Mouse (Mus musculus) layer of hippocampus, postnatal 36 days (tissue): ENCODE results near the gene Hectd1. TPM values are rescaled to one million over a fixed set of nuclear protein-coding genes. Genes with fewer than 3 reads are reported as not detected.

Experiments
- DNase-seq, 2 experiments: peaks; one replicate each; pipeline ENCODE4 v3.0.0; 2022
- total RNA-seq, 2 experiments: library from RNA; stranded (reverse); gene quantifications; 2 replicates each; pipeline ENCODE4 v1.2.3; 2021

Hectd1 gene
- total RNA-seq, result 10 to 100 TPM; 84.0 to 85.7 TPM

DNA sequence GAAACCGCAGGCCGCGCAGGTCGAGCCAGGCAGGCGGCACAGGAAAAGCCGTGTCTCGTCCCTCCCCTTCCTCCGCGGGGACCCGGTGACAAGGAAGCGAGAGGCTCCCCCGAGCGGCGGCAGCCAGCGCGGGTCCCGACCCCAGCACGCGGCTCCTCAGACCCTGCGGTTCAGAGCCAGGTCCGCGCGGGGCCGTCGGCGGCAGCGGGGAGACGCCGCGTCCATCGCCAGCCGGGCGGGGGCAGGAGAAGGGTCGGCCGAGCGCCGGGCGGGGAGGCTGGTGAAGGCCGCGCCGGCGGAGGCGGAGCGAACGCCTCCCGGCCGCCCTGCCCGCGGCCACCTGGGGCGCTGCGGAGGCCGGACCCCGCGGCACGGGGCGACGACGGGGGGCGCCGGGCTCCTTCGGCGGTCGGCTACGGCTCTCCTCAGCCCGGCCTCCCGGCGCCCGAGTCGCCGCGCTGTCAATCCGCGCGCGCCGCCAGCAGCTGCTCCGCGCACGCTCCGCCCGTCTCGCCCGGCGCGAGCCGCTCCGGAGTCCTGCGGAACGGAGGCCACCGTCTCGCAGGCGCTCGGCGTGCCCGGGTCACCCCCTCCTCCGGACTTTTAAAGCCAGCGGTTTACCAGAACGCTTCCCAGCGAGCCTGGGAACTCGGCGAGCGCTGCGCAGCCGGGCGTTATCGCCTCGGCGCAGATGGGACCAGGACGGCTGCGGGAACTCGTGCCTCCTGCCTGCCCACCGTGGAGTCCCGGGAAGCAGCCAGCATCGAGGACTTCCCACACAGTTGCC, at the start of gene Hectd1:
TSS of gene Hectd1 (minus strand) at position 247 of the 787 bp plus-strand sequence.
- peak; percentile 86 to 89 for DNase-seq

DNA sequence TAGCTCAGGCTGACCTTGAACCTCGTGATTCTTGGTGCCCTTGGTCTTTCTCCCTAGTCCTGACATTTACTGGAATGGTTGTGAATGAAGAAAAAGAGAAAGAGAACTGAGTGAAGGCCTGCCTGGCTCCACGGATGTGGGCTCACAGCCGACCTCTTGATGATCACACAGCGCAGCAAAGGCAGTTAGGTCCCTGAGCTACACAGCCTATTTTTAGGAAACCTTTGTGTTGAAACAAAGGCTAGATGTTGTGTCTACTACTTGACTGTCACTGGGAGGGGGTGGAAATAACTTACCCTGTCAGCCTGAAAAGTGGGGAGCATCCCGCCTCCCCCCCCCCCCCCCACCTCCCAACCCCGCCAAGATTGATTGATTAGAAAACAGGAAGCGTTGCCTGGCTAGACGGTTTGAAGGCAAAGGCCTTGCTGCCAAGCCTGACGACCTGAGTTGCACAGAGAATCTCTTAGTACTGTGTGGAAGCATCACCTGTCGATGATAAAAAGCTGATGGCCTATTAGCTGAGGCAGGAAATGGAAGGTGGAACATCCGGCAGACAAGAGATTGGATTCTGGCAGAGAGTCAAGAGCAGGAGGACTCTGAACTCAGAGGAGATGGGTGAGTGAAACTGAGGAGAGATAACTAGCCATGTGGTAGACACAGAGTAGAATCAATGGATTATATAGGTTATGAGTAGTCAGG, 42.3 kb upstream of the Hectd1 start:
- no peak for DNase-seq

DNA sequence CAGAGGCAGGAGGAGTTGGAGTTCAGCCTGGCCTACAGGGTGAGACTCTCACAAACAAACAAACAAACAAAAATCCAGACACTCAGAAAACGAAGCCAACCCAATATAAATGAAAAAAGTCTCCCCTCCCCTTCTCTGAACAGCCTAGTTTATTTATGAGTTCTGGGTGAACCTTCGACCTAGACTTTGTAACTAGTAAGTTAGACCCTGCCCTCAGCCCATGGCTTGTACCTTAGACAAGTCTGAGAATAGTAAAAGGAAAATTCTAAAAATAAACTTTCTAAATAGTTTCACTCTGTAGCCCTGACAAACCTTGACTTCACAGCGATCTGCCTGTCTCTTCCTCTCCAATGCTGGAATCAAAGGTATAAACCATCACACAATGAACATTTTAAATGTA, 40.2 kb upstream of the Hectd1 start:
- no peak for DNase-seq

DNA sequence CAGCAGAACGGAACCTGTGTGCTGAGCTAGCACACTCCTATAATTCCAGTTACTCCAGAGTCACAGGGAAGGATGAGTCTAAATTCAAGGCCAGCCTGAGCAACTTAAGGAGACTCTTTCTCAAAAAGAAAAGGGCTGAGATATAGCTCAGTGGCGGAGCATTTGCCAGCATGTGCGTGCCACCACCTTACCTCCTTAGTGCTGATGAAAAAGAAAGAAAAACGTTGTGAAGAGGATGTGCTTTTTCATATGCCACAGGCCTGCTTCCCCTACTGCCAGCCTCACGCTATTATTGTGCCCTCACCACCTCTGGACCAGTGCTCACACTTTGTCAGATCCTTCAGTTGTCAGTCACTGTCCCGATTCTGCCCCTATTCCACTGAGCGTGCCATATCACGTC, 37.7 kb upstream of the Hectd1 start:
- DNase-seq, result no peak

DNA sequence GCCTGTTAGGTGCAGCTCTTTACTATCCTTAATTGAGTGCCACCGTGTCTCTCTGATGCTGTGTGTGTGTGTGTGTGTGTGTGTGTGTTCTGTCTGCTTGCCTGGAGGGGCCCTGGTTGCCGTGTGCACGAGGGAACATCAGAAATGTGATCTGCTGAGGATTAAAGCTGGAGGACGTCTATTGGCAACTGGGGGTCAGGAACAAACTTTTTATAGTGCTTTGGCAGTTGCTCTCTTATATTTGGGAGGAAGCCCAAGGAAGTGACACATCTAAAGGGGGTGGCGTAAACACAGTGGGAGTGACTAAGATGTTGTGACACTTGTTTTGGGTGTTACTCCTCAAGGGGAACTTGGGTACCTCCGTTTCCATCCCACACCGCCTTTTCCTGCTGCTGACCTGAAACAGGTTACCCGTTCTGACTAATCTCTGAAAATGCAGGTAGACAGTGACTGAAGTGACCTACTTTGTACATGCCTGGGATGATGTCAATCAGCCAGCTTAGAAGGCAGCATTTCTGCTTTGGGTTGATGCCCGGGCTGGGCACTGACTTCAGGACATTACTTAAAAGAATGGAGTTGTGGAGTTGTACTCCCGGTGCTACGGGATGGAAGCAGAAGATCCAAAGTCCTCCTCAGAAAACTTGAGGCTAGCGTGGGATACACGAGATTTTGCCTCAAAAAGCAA, 37.0 kb upstream of the Hectd1 start:
- no peak for DNase-seq

DNA sequence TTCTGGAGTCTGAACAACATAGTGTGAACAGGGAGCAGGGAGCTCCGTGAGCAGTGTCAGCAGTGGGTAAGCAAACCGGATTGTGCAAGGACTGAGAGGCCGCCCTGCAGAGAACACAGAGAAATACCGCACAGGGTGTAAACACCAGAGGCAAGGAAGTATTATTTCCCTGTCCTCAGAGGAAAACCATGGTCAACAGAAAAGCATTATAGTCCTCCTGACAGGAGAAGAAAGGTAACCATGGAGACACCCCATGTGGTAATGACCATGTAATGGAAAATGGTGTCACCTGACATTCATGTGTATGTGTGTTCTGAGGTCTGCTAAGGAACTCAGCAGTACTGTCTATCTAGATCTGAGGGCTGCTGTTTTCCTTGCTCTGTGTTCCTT, 36.4 kb upstream of the Hectd1 start:
- DNase-seq, result no peak

DNA sequence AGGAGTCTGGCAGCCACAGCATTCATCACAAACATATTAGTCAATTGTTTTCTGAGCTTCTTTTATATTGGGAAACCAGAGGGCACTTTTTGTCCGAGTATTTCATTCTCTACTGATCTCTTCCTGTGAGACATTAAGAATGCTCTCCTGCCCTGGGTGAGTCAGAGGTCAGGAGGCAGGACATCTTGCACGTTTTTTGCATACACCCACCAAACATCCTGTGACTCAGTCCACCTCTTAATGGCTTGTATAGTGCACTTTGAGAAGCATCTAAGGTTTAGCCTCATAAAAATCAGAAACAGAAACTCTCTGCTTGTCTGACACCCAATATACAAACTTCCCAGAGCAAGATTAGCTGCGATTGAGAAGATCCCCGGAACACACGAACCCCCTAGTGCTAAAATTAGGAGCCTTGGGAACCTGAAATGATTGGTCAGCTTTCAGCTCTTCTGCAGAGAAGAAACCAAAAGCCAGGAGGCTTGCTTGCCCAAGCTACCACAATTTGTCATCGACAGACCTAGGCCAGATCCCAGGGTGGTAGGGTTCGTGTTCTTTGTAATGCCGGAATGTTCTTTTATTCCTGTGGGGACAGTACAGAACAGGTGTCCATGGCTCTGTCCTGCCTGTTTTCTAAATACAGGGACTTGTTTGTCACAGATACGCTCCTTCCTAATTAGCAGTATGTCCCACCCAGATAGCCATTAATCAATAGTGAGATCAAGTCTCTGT, 35.9 kb upstream of the Hectd1 start:
- no peak for DNase-seq

DNA sequence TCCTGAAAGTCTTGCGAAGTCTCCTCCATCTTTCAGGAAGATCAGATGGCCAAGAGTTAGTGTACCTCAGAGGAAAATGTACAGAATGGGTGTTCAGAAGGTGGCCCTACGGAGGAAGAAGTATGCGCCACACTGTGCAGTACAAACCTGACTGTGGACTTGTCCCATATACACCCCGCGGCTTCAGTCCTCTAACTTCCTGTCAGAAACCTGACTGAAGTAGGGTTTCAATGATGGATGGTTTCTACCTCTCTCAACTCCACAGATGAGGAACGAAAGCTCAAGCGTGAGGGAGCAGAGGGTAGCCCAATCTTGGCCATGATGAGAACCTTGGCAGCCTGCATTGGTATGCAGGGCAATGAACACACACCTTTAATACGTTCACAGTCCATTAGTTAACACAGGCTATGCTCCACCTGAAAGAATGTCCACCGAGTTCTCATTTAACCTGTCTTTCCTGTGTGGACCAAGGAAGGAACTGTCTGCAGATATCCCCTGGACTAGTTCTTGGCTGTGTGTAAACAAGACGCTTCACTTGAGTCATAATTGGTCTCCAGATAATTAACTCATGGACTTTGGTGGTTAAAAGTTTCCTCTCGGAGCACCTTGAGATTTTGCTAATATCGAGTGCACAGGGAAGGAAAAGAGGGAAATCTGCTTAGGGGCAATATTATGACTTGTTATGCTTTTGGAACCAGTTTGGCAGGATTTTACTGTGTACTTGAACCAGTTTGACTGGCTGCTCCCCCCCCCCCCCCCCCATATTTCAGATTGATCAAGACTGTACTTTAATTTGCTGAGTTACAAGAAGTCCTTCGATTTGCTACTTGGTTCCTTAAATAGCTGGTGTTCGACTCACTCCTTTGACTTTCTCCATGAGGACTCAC, 34.0 kb upstream of the Hectd1 start:
- DNase-seq, result no peak

DNA sequence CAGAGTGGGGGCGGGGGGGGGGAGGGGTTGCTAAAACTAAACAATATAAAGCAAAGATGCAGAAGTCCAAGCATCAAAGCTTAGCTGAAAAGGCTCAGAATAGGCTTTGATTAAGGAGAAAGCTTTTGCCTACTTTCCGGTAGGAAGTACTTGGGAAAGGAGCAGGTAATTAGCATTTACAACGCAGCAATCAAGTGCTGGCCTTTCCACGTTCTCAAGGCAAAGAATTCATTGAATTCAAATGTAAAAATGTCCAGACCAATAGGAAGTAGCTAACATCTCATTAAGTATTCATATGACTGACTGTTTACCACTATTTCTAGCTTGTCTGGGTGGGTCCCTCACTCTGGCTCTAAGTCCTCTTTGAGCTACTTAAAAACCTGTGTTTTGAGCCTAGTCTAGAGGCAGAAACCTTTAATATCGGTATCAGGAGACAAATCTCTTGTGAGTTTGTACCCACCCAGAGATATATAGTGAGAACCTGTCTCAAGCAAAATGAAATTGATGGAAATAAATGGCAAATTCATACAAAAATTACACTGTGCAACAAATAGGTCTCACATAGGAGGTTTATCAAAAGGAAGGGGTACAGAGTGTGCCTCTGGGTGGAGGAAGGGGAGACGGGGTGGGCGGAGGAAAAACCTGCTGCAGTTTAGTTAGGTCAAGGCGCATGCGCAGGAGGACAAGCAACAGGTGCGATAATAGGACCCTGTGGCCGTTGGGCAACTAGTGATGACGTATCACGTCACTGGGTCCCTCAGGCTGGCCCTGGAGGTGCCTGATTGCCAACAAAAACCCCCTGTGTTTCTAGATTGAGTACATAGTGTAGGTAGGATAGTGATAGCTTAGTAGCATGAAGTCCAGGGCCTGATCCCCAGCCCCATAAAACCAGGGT, 29.0 kb upstream of the Hectd1 start:
- no peak for DNase-seq

DNA sequence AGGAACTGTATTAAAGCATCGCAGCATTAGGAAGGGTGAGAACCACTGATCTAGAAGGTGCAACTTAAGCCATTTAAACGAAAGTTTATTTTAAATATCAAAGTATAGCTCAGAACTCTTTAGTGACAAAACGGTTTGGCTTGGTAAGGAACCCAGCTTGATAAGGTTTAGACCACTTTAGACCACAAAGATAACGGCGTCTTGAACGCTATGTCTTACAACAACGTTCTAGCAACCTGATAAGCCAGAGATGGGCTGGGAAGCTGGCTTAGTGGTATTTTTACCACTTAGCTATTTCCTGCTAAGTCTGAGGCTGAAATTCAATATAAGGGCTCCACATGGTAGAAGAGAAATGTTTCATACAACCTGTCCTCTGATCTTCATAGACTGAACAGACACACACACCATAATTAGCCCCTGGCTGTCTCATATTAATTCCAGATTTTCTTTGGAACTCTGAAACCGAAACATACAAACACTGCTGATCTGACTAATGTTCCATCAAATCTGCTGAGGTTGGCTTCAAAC, 27.5 kb upstream of the Hectd1 start:
- no peak for DNase-seq

DNA sequence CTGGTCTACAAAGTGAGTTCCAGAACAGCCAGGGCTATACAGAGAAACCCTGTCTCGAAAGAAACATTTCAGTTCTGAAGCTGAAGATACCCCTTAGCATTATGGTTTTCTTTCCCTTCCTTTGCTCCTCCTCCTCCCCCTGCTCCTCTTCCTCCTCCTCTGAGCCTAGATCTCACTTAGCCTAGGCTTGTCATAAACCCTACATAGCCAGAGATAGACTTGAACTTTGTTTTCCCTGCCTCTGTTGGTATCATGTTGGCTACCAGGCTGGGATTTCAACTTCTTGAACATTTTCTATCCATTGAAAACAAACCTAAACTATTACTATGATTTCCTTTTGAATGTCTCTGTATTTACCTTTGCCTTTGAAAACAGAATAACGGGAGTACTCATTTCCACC, 26.5 kb upstream of the Hectd1 start:
- DNase-seq, result no peak

DNA sequence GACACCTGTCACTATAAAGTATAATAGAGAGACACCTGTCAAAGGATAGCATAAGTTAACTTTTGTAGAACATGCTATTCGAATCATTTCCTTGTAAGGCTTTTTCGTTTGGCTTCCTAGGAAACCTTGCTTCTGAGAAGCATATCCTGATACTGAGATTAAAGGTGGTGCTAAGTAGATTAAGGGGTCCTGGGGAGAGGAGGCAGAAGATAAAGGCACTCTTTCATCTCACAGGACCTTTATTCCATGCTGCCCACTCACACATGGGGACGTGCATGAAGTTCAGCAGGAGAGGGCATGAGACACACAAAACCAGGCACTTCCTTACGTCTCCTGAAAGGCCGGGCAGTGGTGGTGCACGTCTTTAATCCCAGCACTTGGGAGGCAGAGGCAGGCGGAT, 26.1 kb upstream of the Hectd1 start:
- no peak for DNase-seq

DNA sequence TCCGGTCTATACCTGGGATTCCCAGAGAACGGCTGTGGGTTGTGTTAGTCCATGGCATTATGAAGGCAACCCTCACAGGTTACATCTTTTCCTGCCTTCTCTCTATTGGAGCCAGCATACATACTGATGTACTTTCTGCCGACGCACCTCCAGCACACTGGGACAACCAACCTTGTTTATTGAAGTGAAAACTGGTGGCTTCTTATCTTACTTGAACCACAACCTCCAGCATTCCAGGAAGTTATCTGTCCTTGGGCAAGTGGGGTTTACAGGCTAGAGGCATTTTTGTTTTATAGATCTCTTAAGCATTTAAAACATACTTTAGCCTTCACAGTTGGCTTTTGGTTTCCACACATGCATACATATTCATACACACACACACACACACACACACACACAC, 22.3 kb upstream of the Hectd1 start:
- DNase-seq, result no peak

DNA sequence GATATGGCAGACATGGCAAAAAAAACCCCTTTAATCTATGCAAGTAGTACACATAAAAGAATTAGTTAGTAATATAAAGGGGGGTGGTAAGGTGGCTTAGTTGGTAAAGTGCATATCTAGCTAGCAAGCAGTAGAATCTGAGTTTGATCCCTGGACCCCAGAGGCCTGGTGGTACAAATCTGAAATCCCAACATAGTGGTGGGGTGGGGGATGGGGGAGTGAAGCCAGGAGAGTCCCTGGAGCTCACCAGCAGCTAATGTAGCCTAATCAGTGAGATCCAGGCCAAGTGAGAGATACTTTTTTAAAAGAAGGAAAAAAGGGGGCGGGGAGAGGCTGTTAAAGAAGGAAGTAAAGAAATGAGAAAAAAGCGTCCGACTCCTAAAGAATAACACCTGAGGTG, 21.8 kb upstream of the Hectd1 start:
- no peak for DNase-seq

DNA sequence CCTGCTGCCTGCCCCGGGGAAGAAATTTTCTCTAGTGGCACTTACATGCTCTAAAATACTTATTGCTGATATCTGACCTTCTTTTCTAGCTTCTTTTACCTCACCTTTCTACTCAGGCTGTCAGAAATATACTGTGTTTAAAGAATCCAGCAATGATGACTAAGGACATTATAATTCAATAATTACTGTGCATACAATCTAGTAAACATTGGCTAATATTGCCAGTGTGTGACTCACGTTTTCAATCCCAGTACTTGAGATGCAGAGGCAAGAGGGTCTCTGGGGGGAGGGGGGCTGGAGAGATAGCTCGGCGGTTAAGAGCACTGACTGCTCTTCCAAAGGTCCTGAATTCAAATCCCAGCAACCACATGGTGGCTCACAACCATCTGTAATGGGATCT, 21.0 kb upstream of the Hectd1 start:
- no peak for DNase-seq

DNA sequence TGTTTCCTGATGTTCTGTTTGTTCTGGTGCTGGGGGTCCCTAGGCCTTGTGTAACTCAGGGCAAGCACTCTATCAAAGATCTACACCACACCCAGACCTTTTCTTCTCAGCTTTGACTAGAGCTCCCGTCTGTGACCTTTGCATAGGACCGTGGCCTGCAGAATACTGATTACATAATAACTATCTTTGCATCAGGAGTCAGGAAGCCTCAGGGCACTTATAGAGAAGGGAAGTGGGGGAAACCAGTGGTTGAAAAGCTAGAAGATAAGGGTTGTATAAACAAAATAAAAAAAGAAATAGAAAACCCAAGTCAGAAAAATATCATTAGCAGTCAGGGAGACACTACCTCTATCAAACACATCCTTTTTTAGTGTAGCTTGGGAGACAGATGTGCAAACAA, 20.6 kb upstream of the Hectd1 start:
- DNase-seq, result no peak

DNA sequence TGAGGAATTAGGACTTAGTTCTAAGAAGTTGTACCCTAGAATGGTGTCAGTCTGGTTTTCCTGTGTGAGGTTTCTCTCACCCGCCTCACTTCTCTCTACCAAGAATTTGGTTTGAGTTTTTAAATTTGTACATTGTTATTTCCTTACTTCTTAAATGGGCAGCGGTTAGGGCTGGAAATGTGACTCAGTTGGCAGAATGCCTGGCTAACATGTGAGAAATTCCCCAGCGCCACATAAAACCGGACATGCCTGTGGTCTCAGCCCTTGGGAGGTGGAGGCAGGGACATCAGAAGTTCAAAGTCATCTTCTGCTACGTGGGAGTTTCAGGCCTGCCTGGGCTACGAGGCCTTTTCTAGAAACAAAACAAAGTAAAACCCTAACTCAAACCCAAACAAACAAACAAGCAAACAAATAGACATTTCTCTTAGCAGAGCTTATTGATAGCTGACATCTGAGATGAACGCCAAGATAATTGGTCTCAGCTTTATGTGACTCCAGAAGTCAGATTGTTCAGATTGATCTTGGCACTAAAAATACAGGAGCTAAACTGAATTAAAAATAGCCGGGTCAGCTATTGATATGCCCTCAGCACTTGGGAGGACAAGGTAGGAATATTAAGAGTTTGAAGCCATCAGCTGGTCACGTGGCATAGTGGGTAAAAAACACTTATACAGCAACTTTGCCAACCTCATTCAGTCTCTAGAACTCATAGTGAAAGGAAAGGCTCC, 18.8 kb upstream of the Hectd1 start:
- no peak for DNase-seq

DNA sequence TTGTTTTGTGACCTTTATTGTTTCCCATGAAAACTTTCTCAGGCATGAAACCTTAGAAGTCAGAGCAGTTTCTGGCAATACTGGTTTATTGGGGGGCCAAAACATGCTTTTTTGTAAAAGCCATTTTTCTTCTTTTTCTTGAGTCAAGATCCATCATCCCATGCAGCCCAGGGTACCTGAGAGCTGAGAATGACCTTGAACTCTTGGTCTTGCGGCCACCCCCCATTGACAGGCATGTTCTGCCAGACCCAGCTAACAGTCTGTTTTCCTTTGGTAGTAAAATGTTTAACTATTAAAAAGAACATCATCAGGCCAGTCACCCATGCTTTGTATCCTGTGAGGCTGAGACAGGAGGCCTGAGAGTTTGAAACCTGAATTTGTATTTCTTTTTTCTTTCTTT, 15.9 kb upstream of the Hectd1 start:
- DNase-seq, result no peak

DNA sequence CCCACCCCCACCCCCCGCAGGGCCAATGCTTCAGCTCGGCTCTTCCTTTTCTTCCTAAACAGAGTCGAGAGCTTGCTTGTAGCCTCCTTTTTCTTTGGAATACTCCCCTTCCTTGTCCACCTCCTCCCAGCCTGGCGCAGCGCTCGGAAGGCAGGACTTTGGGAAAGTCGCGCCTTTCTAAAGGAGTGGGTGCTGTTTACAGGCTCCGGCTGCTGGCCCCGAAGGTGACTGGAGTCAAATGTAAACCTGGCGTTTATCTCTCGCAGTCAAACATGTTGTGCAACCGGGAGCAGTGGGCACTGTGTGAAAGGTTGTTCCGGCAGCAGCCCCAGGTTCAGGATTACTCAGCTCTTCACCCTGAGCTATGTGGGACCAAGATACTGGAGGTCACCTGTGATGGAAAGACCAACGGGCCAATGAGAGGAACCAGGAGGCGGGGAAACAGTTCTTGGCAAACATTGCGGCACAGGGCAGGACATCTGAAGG, 15.5 kb upstream of the Hectd1 start:
- peak; percentile 87 to 89 for DNase-seq
